Mouse (Mus musculus) adrenal gland, adult 18-20 months (tissue): ENCODE results near the gene Rapgefl1. TPM values are rescaled to one million over a fixed set of nuclear protein-coding genes. Genes with fewer than 3 reads are reported as not detected.
A peak's percentile ranks its signal among the peaks of the same experiment; 100 is the strongest.

Experiments used
- DNase-seq, 2 experiments: peaks; one replicate each; pipeline ENCODE4 v3.0.0; 2021 to 2022; ENCODE audit warnings: low spot score in 2 of 2
- long read RNA-seq, 2 experiments: library from polyadenylated mRNA; stranded (forward); transcript quantifications; one replicate each; pipeline ENCODE4 v2.0.0; 2021
- total RNA-seq, 2 experiments: library from RNA; stranded (reverse); gene quantifications; 1 replicate in 1 of 2; 2 replicates in 1 of 2; pipeline ENCODE4 v1.2.3; 2021

The Rapgefl1 gene
- under 1 TPM; 0.36 to 0.58 TPM for total RNA-seq
- long read RNA-seq, experiment 1: 0 reads
- long read RNA-seq, experiment 2: 0 reads

DNA sequence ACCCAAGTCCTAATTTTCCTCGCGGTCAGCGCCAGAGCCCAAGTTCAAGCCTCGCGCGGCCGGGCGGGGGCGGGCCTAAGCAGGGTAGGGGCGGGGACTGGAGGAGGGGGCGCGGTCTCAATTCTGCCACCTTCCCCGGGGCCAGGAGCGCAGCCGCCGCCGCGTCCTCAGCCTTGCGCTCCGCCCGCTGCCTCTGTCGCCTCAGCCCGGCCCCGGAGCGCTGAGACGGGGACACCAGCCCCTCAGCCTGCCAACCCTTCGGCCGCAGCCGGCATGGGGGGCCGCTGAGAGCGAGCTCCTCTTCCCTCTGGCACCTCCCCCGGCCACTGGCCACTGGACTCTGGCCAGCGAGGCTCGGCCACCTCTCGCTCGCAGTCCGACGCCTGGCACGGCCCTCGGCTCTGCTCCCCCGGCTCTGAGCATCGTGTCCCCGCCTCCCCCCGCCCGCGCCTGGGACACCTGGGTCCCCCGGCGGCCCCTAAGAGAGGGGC is at the start of gene Rapgefl1:
Gene Rapgefl1, plus strand, starts transcription at position 135 of the 491 bp plus-strand sequence.
- peak; percentile 81 to 82 for DNase-seq

DNA sequence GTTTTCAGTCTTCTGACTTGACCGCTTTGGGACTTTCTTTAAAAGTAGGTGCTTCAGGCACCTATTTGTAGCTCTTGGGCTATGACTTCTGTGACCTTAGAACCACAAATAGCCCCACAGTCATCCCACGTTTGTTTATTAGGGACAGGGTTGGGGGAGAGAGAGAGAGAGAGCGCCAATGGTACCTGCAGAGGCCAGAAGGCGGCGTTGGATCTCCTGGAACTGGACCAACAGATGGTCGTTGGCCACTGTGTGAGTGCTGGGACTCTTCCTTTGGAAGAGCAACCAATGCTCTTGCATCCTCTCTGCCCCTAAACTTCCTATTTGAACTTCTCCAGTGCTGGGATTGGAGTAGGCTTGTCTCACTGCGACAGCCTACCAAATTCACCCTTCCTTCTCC is 49.4 kb upstream of the Rapgefl1 start:
- no peak for DNase-seq

DNA sequence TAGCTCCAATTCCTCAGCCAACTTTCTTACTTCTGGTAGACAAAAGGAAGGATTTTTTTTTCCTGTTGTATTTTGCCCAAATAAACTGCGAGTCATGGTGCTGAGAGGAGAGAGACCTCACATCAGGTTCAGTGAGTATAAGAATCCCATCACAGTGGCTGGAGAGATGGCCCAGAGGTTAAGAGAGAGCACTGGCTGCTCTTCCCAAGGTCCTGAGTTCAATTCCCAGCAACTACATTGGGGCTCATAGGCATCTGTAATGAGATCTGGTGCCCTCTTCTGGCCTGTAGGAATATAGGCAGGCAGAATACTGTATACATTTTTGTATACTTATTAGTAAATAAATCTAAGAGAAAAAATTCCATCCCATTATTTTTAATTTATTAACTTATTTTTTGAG is 48.9 kb upstream of the Rapgefl1 start:
- no peak for DNase-seq

DNA sequence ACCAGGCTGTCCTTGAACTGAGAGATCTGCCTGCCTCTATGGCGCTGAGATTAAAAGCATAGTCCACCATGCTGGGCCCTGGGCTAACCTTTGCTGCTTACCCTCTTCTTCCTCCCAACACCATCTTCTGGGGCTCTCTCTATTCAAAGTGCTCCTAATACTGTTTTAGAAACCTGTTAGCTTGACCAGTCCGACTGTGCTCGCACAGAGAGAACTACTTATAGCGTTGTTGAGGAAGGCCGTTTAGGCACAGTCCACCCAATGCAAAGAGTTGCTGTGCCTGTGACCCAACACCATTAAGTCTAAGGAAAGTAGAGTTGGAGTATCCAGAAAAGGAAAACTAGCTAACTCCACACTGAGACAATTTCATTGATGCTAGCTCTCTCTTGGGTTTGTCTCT is 48.4 kb upstream of the Rapgefl1 start:
- DNase-seq: no peak

DNA sequence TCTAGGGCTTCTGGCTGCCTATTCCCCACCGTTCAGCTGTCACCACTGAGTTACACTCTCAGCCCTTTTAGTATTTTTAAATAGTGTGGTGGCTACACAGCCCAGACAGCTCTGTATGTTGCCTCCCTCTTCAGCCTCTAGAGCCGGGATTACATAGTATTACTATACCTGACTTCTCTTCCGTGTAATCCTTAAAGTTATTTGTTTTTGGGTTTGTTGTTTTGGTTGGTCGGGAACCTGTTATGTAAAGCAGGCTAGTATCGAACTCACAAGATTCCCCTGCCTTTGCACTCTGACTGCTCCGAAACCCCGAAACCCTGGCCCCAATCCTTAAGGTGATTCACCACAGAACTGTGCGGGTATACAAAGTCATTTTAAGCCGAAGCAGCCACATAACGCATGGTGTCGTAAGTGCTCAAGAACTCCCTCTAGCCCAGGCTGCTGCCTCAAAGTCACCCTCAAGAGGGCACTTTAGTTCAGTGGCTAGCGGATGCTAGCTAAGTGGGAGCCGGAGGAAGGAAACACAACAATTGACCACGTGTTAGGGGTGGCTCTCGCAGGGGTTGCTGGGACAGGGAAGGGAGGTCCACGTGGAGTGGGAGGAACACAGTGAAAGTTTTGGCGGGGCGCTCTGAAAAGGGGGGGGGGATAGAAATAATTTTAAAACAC is 47.9 kb upstream of the Rapgefl1 start:
- peak; percentile 76 to 79 for DNase-seq

DNA sequence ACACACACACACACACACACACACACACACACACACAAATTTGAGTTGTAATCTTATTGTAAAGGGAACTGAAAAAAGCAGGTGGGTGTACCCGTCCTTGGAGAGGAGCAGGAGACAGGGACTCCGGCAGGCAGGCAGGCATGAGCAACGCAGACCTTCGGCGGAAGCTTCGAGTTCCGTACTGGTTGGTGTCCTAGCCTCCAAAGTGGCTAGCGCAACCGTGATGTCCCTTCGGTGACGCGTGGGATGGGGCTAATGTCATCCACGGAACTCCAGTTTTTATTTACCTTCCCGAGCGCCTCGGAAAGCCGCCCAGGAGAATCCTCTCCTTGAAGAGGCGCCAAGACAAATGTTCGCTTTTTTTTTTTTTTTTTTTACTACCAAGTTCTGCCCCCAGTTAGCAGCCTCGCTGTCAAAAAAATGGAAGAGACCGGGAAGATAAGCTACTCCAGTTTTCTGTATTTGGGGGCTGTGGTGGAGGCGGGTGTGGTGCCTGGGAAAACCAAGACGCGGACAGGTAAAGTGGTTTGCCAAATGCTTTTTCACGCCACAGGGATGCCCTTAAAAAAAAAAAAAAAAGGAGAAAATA is 47.3 kb upstream of the Rapgefl1 start:
- DNase-seq: peak in 1 of 2 experiments; percentile 57

DNA sequence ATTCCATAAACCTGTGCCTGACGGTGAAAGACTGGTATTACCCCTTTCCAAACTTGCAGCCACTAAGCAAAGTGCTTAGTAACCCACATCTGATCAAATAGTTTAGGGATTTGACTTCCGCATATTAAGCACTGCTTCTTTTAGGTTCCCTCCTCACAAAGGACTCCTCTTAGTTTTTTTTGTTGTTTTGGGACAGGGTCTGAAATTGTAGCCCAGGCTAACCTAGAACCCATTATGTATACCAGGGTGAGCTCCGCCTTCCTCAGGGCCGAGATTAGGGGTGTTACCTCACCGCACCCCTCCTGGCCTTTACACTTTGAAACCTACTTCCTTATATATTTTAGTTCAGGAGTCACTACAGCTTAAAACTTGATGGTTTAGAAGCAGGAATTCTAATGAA is 46.8 kb upstream of the Rapgefl1 start:
- no peak for DNase-seq

DNA sequence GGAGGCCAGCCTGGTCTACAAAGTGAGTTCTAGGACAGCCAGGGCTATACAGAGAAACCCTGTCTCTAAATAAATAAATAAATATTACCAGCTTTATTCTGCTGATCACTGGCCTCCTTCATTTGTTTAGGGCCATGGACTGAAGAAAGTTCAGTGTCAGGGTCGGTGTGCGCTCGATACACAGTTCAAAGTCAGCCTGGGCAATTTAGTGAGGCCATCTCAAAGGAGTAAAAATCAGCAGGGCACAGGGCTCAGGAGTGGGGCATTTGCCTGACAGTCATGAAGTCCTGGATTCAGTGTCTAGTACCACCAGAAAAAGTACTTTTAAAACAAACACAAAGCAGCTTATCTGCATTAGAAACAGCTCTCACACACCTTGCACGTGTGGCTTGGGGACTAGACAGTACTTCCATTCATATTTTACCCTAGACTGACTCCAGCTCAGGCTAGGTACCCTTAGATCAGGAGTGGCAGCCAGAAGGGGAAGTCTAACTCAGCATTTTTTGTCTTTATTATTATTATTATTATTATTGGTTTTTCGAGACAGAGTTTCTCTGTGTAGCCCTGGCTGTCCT is 45.9 kb upstream of the Rapgefl1 start:
- DNase-seq: no peak

DNA sequence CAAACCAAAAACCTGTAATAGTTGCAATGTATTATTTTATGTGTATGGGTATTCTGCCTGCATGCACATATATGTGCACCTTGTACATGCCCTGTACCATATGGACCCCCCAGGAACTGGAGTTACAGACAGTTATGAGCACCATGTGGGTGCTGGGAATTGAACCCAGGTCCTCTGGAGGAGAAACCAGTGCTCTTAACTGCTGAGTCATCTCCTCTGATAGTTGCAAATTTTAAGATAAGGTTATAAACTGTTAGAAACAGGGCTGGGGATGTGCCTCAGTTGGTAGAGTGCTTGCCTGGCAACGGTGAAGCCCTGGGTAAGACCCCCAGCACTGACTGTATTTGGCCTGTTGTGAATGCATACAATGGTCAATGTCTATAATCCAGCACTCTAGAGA is 45.1 kb upstream of the Rapgefl1 start:
- no peak for DNase-seq

DNA sequence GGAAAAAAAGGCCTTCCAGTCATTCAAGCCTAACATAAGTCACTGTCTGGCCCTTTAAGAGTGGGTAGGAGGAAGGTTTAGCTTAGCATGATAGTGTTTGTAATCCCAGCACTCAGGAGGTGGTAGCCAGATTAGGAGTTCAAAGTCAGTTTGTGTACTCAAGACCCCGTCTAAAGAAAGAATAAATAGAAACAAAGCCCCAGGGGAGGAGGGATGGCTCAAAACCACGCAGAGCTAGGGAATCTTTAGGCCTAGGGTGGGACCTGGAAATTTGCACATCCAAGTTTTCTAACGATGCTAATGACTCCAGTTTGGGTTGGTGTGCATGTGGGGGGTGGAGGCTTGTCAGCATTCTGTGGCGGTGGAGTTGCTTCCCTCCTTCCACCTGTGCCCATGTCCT is 44.5 kb upstream of the Rapgefl1 start:
- DNase-seq: no peak

DNA sequence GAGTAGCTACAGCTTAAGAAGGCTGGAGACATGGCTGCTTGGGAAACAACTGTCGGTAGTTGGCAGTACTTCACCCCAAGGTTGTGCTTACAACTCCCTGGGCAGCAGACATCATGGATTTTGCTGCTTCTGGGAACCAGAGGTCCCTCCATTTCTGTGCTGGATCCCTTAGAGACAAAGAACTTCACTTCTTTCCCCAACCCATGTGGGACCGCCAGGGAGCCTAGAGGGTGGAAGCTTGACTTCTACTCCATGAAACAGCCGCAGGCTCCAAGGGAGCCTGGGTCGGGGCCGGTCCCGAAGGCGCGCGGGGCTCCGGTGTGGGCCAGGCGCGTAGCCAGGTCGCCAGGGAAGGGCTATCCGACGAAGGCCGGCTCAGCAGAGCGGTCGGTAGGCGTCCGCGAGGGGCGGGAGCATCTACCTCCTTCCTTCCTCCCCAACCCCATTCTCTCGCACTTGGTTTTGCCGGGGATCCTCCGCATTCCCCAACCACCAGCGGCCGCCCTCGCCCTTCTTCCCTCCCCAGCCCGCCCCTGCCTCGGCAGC is 42.0 kb upstream of the Rapgefl1 start:
- peak; percentile 74 to 77 for DNase-seq

DNA sequence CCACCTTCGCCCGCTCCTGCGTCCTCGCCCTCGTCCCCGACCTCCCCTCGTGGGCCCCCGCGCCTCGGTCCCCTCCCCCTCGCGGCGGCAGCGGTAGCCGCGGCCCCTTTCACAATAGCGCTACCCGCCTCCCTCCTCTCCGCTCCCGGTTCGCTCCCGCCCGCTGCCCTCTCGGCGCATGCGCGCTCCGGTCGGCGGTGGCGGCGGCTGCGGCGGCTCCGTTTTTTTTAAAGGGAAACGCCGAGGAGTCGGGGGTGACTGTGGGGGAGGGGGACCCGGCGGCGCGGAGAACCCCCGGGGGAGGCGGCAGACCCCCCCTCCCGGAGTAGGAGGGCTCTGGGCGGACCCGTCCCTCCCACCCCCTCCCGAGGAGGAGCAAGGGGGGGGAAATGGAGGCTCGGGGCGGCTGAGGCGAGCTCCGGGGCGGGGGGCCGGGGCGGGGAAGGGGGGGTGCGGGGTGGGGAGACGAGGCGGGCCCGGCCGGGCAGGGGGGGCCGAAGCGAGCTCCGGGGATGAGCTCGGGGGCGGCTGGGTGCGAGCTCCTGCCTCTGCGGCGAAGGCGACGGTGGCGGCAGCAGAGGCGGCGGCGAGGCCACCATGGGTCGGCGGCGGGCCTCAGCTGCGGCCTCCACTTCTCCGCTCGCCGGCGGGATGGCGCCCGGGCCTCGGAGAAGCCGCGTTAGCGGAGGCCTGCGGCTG is 41.4 kb upstream of the Rapgefl1 start, which contains the start of gene Msl1:
Gene Msl1, plus strand, starts transcription at position 502 of the 699 bp plus-strand sequence.
- DNase-seq: peak; percentile 89

DNA sequence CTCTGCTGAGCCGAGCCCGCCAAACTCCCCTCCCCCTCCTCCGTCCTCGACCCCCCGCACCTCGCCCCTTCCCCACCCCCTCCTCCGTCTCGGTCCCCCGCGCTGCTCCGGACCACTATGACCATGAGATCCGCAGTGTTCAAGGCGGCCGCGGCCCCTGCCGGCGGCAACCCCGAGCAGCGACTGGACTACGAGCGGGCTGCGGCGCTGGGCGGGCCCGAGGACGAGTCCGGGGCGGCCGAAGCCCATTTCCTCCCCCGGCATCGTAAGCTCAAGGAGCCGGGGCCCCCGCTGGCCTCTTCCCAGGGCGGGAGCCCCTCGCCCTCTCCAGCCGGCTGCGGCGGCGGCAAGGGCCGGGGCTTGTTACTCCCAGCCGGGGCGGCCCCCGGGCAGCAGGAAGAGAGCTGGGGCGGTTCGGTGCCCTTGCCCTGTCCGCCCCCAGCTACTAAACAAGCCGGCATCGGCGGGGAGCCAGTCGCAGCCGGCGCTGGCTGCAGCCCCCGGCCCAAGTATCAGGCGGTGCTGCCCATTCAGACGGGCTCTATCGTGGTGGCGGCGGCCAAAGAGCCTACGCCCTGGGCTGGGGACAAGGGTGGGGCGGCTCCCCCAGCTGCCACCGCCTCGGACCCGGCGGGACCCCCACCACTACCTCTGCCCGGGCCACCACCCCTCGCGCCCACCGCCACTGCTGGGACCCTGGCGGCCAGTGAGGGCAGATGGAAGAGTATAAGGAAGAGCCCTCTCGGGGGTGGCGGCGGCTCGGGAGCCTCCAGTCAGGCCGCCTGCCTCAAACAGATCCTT is 40.7 kb upstream of the Rapgefl1 start:
- DNase-seq: peak; percentile 54 to 56

DNA sequence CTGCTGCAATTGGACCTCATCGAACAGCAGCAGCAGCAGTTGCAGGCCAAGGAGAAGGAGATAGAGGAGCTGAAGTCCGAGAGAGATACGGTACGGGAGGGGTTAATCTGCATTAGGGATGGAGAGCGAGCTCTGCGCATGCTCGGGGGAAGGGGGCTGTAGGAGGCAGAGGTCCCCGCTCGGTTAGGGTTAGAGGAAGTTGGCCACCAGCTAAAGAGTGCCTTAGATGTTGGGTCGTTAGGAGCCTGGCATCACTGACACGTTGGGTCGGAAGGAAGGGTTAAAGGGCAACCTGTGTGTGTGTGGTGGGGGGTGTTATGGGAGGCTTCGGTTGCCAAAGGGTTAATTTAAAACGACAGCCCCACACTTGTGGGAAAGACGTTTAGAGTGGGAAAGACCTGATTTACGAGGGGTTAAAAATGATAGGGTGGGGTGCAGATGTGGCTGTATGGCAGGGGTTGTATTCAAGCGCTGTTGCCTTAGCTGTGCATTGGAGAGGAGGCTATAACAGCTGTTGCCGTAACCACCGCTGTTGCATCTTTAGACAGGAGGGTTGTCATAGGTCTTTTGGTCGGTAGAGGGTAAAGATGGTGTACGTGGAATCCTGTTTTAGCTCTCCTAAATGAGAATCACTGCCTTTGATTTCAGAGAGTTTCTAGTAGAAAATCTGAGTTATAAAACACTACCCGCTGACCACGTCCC is 39.9 kb upstream of the Rapgefl1 start:
- DNase-seq: peak; percentile 55 to 59

DNA sequence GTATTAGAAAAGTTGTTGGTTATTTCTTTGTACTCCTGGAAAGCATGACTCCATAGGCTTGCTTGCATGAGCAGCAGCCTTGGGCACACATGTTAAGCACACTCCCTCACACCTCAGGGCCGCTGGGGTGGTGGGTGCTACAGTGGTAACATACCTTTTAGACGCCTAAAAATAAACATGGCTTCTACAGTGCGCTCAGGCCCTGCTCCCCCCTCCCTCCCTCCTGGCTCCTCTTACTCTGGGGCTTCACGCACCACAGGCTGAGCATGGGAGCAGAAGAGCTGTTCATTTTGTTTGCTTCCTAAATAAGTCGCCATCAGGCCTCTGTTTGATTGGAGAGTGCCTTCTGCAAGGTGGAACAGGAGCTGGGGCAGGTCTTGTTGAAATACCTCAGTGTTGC is 39.3 kb upstream of the Rapgefl1 start:
- DNase-seq: no peak

DNA sequence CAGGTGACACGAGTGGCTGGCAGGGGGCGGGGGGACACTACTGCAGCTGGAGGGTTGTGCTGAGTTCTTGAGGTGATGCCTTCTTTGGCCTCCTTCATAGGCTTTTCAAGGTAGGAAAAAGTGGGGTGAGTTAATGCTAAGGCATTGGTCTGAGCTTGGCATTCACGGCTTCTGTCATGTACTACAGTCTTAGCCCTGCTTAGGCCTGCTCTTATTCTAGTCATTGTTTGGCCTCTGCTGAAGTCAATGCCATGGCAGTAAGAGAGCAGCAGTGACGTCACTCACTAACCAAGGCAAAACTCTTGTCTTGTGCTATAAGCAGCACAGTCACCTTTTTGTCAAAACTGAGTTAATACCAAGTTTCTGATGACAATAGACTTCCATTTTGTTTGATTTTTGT is 38.7 kb upstream of the Rapgefl1 start:
- no peak for DNase-seq

DNA sequence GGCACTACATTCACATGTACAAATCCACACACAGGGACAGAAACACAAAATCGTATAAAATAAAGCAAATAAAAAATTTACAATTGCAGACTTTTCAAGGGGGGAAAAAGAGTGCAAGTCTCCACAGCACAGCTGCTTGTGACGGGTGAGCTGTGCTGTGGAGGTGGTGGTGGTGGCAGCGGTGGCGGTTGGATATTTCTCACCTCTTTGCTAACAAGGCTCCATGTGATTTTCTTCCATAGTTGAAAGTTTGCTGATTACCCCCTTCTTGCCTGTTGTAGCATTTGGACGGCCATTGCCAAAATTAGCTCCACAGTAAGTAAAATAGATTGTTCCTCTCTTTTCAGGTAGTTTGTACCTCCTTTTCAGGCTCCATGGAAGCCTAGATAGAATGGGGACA is 32.0 kb upstream of the Rapgefl1 start, which contains the start of gene Casc3:
Gene Casc3, plus strand, starts transcription at position 301 of the 400 bp plus-strand sequence.
- DNase-seq: no peak

DNA sequence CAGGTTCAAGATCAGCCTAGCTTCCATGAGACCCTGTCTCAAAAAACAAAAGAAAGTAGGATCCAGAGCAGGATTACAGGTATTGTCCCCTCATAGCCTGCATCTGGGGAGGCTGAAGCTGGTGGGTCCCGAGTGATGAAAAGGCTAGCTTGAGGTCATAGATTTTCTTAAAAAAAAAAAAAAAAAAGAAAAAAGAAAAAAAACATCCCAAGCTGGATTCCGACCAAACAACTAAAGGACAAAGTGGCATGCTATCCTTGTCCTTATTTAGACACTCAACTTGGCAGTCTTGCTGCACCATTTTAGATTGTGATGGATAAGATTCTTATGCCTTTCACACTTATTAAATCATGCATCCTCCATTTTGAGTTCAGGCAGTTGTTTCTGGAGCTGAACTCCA is 28.2 kb upstream of the Rapgefl1 start:
- no peak for DNase-seq

DNA sequence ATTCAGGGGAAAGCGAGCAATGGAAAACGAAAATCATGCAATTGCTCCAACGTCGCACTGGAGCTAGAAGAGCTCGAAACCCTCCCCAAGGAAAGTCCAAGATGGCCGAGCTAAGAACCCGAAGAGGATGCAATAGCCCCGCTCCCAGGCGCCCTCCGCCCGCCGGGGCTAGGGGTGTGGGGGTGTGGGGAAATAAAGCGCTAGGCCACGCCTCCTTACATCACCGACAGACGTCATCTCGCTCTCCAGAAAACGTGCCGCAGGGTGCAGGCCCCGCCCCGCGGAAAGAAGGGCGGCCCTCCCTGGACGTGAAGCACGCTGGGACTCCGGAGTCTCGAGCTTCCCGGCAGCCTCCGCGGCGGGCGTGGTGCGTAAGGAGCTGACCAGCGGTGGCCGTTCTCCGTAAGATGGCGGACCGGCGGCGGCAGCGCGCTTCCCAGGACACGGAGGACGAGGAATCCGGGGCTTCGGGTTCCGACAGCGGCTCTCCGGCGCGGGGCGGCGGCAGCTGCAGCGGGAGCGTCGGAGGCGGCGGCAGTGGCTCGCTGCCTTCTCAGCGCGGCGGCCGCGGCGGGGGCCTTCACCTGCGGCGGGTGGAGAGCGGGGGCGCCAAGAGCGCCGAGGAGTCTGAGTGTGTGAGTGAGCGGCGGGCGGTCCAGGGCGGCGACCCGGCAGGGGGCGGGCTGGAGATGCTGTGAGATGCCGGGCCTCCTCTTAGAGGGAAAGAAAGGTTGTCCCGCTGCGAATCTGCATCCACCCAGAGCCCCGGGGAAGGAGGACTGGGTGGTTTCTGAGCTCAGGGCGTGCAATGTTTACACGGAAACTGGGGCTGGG is 26.9 kb upstream of the Rapgefl1 start:
- DNase-seq: peak; percentile 96 to 97
